Mouse (Mus musculus) kidney, embryonic 15.5 days (tissue): ENCODE measurements at regions not wholly inside any gene's neighbourhood (a gene's known extent, or its start where the extent isn't known, plus 50 kb on each side); places are given as distances from the start of the nearest gene placed in this dataset.
A peak's percentile ranks its signal among the peaks of the same experiment; 100 is the strongest.

Source experiments
- ATAC-seq: fragments of 200-750 bp; cut with Nextera tagmentation; replicated peaks from 2 replicates; pipeline ENCODE4 v1.8.0; 2017; ENCODE audit warnings: moderate TSS enrichment; ENCODE audit not compliant: low FRiP score
- H3K27ac ChIP-seq: fragments of 300-500 bp; sonication (generic); 2 replicates; pipeline ENCODE4 v1.5.1; 2015; ENCODE audit warnings: mild to moderate bottlenecking, inconsistent platforms
- H3K27me3 ChIP-seq: fragments of 300-500 bp; sonication (generic); 2 replicates; pipeline ENCODE4 v1.6.1; 2015; ENCODE audit warnings: inconsistent platforms
- H3K36me3 ChIP-seq: fragments of 300-500 bp; sonication (generic); 2 replicates; pipeline ENCODE4 v1.6.1; 2015; ENCODE audit warnings: inconsistent platforms
- H3K4me1 ChIP-seq: fragments of 300-500 bp; sonication (generic); 2 replicates; pipeline ENCODE4 v1.6.1; 2015; ENCODE audit warnings: inconsistent platforms
- H3K4me2 ChIP-seq: fragments of 300-500 bp; sonication (generic); 2 replicates; pipeline ENCODE4 v1.6.1; 2015; ENCODE audit warnings: moderate library complexity, mild to moderate bottlenecking, inconsistent platforms
- H3K4me3 ChIP-seq: fragments of 300-500 bp; sonication (generic); replicated peaks from 2 replicates; pipeline ENCODE4 v1.5.1; 2015; ENCODE audit warnings: mild to moderate bottlenecking, inconsistent platforms
- H3K9ac ChIP-seq: fragments of 300-500 bp; sonication (generic); 2 replicates; pipeline ENCODE4 v1.6.1; 2015; ENCODE audit warnings: mild to moderate bottlenecking, inconsistent platforms
- H3K9me3 ChIP-seq: fragments of 300-500 bp; sonication (generic); replicated peaks from 2 replicates; pipeline ENCODE4 v1.6.1; 2016; ENCODE audit warnings: inconsistent platforms
- WGBS: fragments of 180-500 bp; shearing (Covaris S2); methylation state at CpG from one replicate; pipeline ENCODE4 v1.1.7; 2015; ENCODE audit warnings: mixed read lengths; 5-methylcytosine and 5-hydroxymethylcytosine counted together

GRCm38 (mm10) chr8:112933815-112934214, 364.0 kb downstream of the Cntnap4 start:
- no peak for ATAC-seq
- Histone ChIP-seq H3K4me2 (no peak overlapping the region), H3K36me3 (no peaks in the 10 kb centered on the region), H3K27ac (no peak overlapping the region), H3K4me3 (no peak overlapping the region), H3K27me3 (no peaks in the 10 kb centered on the region), H3K9ac (no peak overlapping the region), H3K9me3 (no peaks in the 10 kb centered on the region), H3K4me1 (no peaks in the 10 kb centered on the region)
- WGBS = 82% methylated on average over 2 of the region's 2 CpGs

GRCm38 (mm10) chr8:112935411-112935810, 365.6 kb downstream of the Cntnap4 start:
- Histone ChIP-seq H3K27me3 (no peaks in the 10 kb centered on the region), H3K4me2 (no peak overlapping the region), H3K36me3 (no peaks in the 10 kb centered on the region), H3K27ac (no peak overlapping the region), H3K9me3 (no peaks in the 10 kb centered on the region), H3K9ac (no peak overlapping the region), H3K4me3 (no peak overlapping the region), H3K4me1 (no peaks in the 10 kb centered on the region)
- no peak for ATAC-seq
- WGBS = 70% methylated on average over 3 of the region's 3 CpGs

- Histone ChIP-seq H3K4me3 (no peak overlapping the region), H3K9ac (no peak overlapping the region), H3K4me1 (no peaks in the 10 kb centered on the region), H3K9me3 (no peaks in the 10 kb centered on the region), H3K36me3 (no peaks in the 10 kb centered on the region), H3K27me3 (no peaks in the 10 kb centered on the region), H3K27ac (no peak overlapping the region), H3K4me2 (no peak overlapping the region)
- 72% methylated on average over 9 of the region's 9 CpGs for WGBS
- no peak for ATAC-seq
Observed at GRCm38 (mm10) chr8:112935897-112936719, 366.3 kb downstream of the Cntnap4 start.

GRCm38 (mm10) chr8:112972418-112972817, 402.6 kb downstream of the Cntnap4 start:
- Histone ChIP-seq H3K27ac (no peak overlapping the region), H3K36me3 (no peaks in the 10 kb centered on the region), H3K4me1 (no peaks in the 10 kb centered on the region), H3K27me3 (no peaks in the 10 kb centered on the region), H3K4me3 (no peak overlapping the region), H3K4me2 (no peak overlapping the region), H3K9me3 (no peaks in the 10 kb centered on the region), H3K9ac (no peak overlapping the region)
- ATAC-seq = 0 out of 2 replicates have a peak, but pooled peaks have one; percentile 33
- 5% methylated on average over 6 of the region's 6 CpGs for WGBS

GRCm38 (mm10) chr8:112975734-112976133, 405.9 kb downstream of the Cntnap4 start:
- Histone ChIP-seq H3K36me3 (no peaks in the 10 kb centered on the region), H3K27me3 (no peaks in the 10 kb centered on the region), H3K27ac (no peak overlapping the region), H3K9me3 (no peaks in the 10 kb centered on the region), H3K4me1 (no peaks in the 10 kb centered on the region), H3K9ac (no peak overlapping the region), H3K4me3 (no peak overlapping the region), H3K4me2 (no peak overlapping the region)
- 96% methylated on average over 2 of the region's 2 CpGs for WGBS
- ATAC-seq = no peak

GRCm38 (mm10) chr8:112976312-112976711, 406.5 kb downstream of the Cntnap4 start:
- ATAC-seq = no peak
- no peak overlapping the region for H3K27ac ChIP-seq
- 81% methylated on average over 2 of the region's 2 CpGs for WGBS
- no peaks in the 10 kb centered on the region for H3K4me1 ChIP-seq
- H3K27me3 ChIP-seq = no peaks in the 10 kb centered on the region
- no peak overlapping the region for H3K9ac ChIP-seq
- no peaks in the 10 kb centered on the region for H3K9me3 ChIP-seq
- no peaks in the 10 kb centered on the region for H3K36me3 ChIP-seq
- H3K4me3 ChIP-seq = no peak overlapping the region
- no peak overlapping the region for H3K4me2 ChIP-seq

GRCm38 (mm10) chr8:112993781-112994180, 423.9 kb downstream of the Cntnap4 start:
- H3K27ac ChIP-seq = no peak overlapping the region
- no peak overlapping the region for H3K4me3 ChIP-seq
- WGBS = 68% methylated on average over 4 of the region's 4 CpGs
- H3K4me1 ChIP-seq = no peaks in the 10 kb centered on the region
- H3K9ac ChIP-seq = no peak overlapping the region
- no peaks in the 10 kb centered on the region for H3K27me3 ChIP-seq
- no peak overlapping the region for H3K4me2 ChIP-seq
- no peaks in the 10 kb centered on the region for H3K36me3 ChIP-seq
- ATAC-seq = no peak
- H3K9me3 ChIP-seq = no peaks in the 10 kb centered on the region

- Histone ChIP-seq H3K9ac (no peak overlapping the region), H3K4me1 (no peaks in the 10 kb centered on the region), H3K27ac (no peak overlapping the region), H3K9me3 (no peaks in the 10 kb centered on the region), H3K4me3 (no peak overlapping the region), H3K4me2 (no peak overlapping the region), H3K27me3 (no peaks in the 10 kb centered on the region), H3K36me3 (no peaks in the 10 kb centered on the region)
- ATAC-seq = no peak
- WGBS = 68% methylated on average over 4 of the region's 4 CpGs
Observed at GRCm38 (mm10) chr8:113007356-113007755, 437.5 kb downstream of the Cntnap4 start.

- WGBS = 60% methylated on average over 9 of the region's 9 CpGs
- H3K27me3 ChIP-seq = no peaks in the 10 kb centered on the region
- no peak overlapping the region for H3K9ac ChIP-seq
- no peak overlapping the region for H3K27ac ChIP-seq
- H3K4me2 ChIP-seq = no peak overlapping the region; the same call in 1 of the 2 replicates
- no peaks in the 10 kb centered on the region for H3K36me3 ChIP-seq
- no peak for ATAC-seq
- no peaks in the 10 kb centered on the region for H3K9me3 ChIP-seq
- no peak overlapping the region for H3K4me3 ChIP-seq
- no peaks in the 10 kb centered on the region for H3K4me1 ChIP-seq
Observed at GRCm38 (mm10) chr8:113028880-113029279, 459.0 kb downstream of the Cntnap4 start.

GRCm38 (mm10) chr8:113051770-113052473, 482.1 kb downstream of the Cntnap4 start:
- H3K4me1 ChIP-seq = no peaks in the 10 kb centered on the region
- no peaks in the 10 kb centered on the region for H3K36me3 ChIP-seq
- no peak for ATAC-seq
- no peak overlapping the region for H3K4me2 ChIP-seq
- no peak overlapping the region for H3K9ac ChIP-seq
- H3K4me3 ChIP-seq = no peak overlapping the region
- 87% methylated on average over 8 of the region's 8 CpGs for WGBS
- no peaks in the 10 kb centered on the region for H3K27me3 ChIP-seq
- no peaks in the 10 kb centered on the region for H3K9me3 ChIP-seq
- no peak overlapping the region for H3K27ac ChIP-seq

- Histone ChIP-seq H3K9ac (no peak overlapping the region), H3K4me1 (no peaks in the 10 kb centered on the region), H3K27me3 (no peaks in the 10 kb centered on the region), H3K4me2 (no peak overlapping the region), H3K36me3 (no peaks in the 10 kb centered on the region), H3K27ac (no peak overlapping the region), H3K9me3 (no peaks in the 10 kb centered on the region), H3K4me3 (no peak overlapping the region)
- 56% methylated on average over 2 of the region's 2 CpGs for WGBS
- ATAC-seq = no peak
Observed at GRCm38 (mm10) chr8:113065246-113066169, 495.7 kb downstream of the Cntnap4 start.
